9 mouse cellular contexts compared by ENCODE assay signal in genomic region chr1:158897339-158897738, GRCm38 (mm10).
"Had no signal": no experiment of that assay in that cellular context is flagged by ENCODE, and none has a peak within 500 bp of the region (broad histone marks: within the 10 kb centered on the region; RNA-seq: fewer than 3 reads in every experiment).

No protein-coding gene starts in this region.

- DNase-seq: kidney, postnatal 10 days; kidney, postnatal 4 days; liver, embryonic 13.5 days; liver, postnatal 0 days; lung, postnatal 14 days; retina, postnatal 1 day; right cerebral cortex, postnatal 4 days; thymus, adult 2 months; thymus, postnatal 25 days had no signal
